Mouse (Mus musculus): ENCODE measurements around the gene Tnfrsf12a. TPM values are rescaled to one million over a fixed set of nuclear protein-coding genes. Genes with fewer than 3 reads are reported as not detected.

Gene Tnfrsf12a
- total RNA-seq (2021): 1 to 10 TPM; 8.8 to 9.9 TPM

DNA sequence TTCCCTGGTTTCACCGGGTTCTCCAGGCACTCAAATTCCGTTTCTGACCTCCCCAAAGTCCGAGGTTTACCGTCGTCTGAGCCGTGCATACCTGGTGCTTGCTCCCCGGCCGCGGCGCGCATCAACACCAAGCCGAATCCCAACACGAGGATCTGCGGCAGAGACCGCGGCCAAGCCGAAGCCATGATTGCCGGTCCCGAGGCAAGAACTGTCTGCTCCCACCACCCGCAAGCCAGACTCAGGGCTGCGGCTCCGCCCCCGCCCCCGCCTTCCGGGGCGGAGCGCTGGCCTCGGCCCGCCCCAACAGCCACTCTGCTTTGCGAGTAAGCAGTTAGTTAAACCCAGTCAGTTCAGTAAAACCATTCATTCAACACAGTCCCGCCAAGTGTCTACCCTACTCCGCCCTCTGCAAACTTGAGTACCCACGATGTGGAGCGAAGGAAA, at the start of gene Tnfrsf12a:
Gene Tnfrsf12a, minus strand, starts transcription at position 233 of the 444 bp plus-strand sequence.
- DNase-seq (ENCODE audit: low spot score in 2 of 2): peak; percentile 74 to 84
- intact Hi-C loops (cut with DNase I): no loop called here

- intact Hi-C loops (cut with DNase I): no loop called here
- DNase-seq (ENCODE audit: low spot score in 2 of 2): peak; percentile 58 to 60
These were observed 49.5 kb upstream of the Tnfrsf12a start for GRCm38 (mm10) chr17:23726758-23727142.

GRCm38 (mm10) chr17:23725999-23726757, 48.9 kb upstream of the Tnfrsf12a start, which contains the start of gene Pkmyt1:
Gene Pkmyt1, plus strand, starts transcription at chr17:23726336.
- intact Hi-C loops (cut with DNase I): no loop called here
- peak; percentile 92 to 94 for DNase-seq (ENCODE audit: low spot score in 2 of 2)

- DNase-seq (ENCODE audit: low spot score in 2 of 2): no peak
- intact Hi-C loops (cut with DNase I): no loop called here
These were observed 48.2 kb upstream of the Tnfrsf12a start for GRCm38 (mm10) chr17:23725477-23725876.

- intact Hi-C loops (cut with DNase I): no loop called here
- no peak for DNase-seq (ENCODE audit: low spot score in 2 of 2)
These were observed 45.3 kb upstream of the Tnfrsf12a start, which contains the start of gene 1520401A03Rik for GRCm38 (mm10) chr17:23722376-23723125. Gene 1520401A03Rik, minus strand, starts transcription at chr17:23722783.

DNA sequence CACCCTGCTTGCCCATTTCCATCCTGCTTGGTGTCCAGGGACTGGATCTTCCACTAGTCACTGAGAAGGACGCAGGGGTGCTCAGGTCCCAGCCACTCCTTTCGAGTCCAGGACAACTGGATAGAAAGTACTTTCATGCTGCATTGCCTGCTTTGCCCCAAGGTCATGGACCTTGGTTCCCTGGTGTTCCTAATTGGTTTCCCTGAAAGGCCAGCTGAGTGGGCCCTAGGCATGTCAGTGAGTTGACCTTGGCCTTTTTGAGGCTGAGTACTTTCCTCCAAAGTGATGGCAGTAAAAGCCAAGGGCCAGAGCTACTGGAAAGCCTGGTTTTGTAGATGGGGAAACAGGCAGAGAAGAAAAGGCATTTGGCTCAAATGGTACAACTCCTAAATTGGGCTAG, 44.6 kb upstream of the Tnfrsf12a start:
- intact Hi-C loops (cut with DNase I): no loop called here
- DNase-seq (ENCODE audit: low spot score in 2 of 2): no peak

GRCm38 (mm10) chr17:23719455-23719854, 42.2 kb upstream of the Tnfrsf12a start:
- intact Hi-C loops (cut with DNase I): no loop called here
- DNase-seq (ENCODE audit: low spot score in 2 of 2): no peak

- intact Hi-C loops (cut with DNase I): no loop called here
- DNase-seq (ENCODE audit: low spot score in 2 of 2): no peak
These were observed 39.7 kb upstream of the Tnfrsf12a start for GRCm38 (mm10) chr17:23717003-23717402.

- intact Hi-C loops (cut with DNase I): loop anchor here (5.0 kb wide), 1 partner anchor 34 kb away; the partner anchor contains the start of genes Hcfc1r1 and Thoc6
- DNase-seq (ENCODE audit: low spot score in 2 of 2): peak; percentile 70 to 74
These were observed 28.9 kb upstream of the Tnfrsf12a start for GRCm38 (mm10) chr17:23706212-23706611.

GRCm38 (mm10) chr17:23705525-23706104, 28.3 kb upstream of the Tnfrsf12a start:
- DNase-seq (ENCODE audit: low spot score in 2 of 2): no peak
- intact Hi-C loops (cut with DNase I): loop anchor here (5.0 kb wide), 1 partner anchor 33 kb away; the partner anchor contains the start of genes Hcfc1r1 and Thoc6

DNA sequence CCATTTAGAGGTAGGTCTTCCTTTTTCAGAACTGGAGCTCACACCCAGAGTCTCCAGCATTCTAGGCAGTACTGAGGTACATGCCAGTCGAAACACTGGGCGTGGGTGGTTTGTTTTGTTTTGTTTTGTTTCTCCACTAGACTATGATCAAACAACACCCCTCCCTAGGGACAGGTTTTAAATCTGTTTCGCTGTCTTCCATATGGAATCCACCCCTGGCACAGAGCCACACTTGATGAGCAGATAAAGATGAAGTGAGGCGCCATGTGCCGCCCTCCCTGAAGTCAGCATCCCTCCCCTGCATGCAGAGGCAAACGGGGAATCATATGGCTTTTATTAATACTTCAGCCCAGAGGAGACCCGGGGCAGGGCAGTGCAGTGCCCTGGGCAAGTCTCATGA, 27.5 kb upstream of the Tnfrsf12a start:
- intact Hi-C loops (cut with DNase I): loop anchor here (5.0 kb wide), 2 partner anchors 32 to 137 kb away; partner anchors contain the start of genes Hcfc1r1 and Thoc6
- peak; percentile 17 to 23 for DNase-seq (ENCODE audit: low spot score in 2 of 2)

- intact Hi-C loops (cut with DNase I): loop anchor here (5.0 kb wide), 1 partner anchor 136 kb away; no protein-coding TSS in a partner anchor
- peak; percentile 16 to 30 for DNase-seq (ENCODE audit: low spot score in 2 of 2)
These were observed 26.0 kb upstream of the Tnfrsf12a start for GRCm38 (mm10) chr17:23703301-23703700.

- DNase-seq (ENCODE audit: low spot score in 2 of 2): peak; percentile 87
- intact Hi-C loops (cut with DNase I): loop anchor here (5.0 kb wide), 1 partner anchor 133 kb away; no protein-coding TSS in a partner anchor
These were observed 22.8 kb upstream of the Tnfrsf12a start for GRCm38 (mm10) chr17:23700079-23700478.

- intact Hi-C loops (cut with DNase I): loop anchor here (5.0 kb wide), 1 partner anchor 132 kb away; no protein-coding TSS in a partner anchor
- DNase-seq (ENCODE audit: low spot score in 2 of 2): peak; percentile 23 to 50
These were observed 22.1 kb upstream of the Tnfrsf12a start for GRCm38 (mm10) chr17:23699131-23700077.

DNA sequence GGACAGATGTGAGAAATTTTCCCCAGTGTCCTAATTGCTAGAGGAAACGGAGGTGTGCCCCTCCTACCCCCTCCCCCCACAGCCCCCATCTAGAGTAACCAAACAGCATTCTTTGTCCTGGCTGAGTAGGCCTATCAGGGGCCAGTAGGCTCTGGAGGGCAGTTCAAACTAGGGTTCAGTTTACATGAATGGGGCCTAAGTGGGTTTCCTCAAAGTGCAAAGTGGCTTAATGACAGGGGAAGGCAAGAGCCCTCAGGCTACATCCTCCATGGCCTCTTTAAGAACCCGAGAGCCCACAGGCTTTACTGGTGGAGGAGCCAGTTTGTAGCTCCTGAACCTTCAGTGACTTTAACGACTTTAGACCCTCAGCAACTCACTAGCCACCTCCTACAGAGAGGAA, 18.5 kb upstream of the Tnfrsf12a start:
- intact Hi-C loops (cut with DNase I): no loop called here
- DNase-seq (ENCODE audit: low spot score in 2 of 2): no peak

DNA sequence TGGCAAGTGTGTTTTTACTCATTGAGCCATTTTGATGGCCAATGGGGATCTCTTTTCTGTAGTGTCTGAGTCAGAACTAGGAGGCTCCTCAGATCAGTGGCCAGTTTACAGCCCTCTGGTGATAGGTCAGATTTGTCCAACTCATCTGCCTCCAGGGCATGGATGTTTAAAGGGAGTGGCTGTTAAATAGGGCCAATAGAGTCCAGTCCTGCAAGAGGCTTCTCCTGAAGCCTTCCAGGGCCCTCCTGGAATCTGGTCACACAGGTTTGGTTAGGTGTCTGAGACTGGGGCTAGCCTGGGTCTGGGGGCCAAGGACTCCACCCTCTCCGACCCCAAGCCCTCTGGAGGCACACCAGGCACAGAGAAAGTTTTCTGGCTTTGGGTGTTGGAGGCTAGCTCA, 17.2 kb upstream of the Tnfrsf12a start:
- intact Hi-C loops (cut with DNase I): no loop called here
- DNase-seq (ENCODE audit: low spot score in 2 of 2): no peak

- intact Hi-C loops (cut with DNase I): no loop called here
- no peak for DNase-seq (ENCODE audit: low spot score in 2 of 2)
These were observed 6.8 kb upstream of the Tnfrsf12a start, which contains the start of gene Cldn9 for GRCm38 (mm10) chr17:23683856-23684672. Gene Cldn9, minus strand, starts transcription at chr17:23684026.

DNA sequence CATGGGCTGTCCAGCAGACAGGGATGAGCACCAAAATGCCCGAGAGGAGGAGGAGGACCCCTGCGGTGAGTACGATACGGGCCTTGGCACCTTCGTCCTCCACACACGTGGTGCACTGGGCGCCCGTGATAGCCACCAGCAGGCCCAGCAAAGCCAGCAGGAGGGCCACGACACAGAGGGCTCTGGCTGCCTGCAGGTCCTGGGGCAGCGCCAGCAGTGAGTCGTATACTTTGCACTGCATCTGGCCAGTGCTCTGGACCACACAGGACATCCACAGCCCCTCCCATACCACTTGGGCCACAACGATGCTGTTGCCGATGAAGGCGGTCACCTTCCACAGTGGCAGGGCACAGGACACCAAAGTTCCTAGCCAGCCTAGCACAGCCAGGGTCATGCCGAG, 6.0 kb upstream of the Tnfrsf12a start:
- intact Hi-C loops (cut with DNase I): no loop called here
- DNase-seq (ENCODE audit: low spot score in 2 of 2): no peak
